In genomic region chr13:85471340-85471739, GRCm38 (mm10) we compare ENCODE assay signal across 24 mouse cellular contexts.
DNase-seq lines count a peak whose midpoint lies in the region; ATAC-seq and TF ChIP-seq lines count a peak whose summit lies in the region.
"Had no signal": no experiment of that assay in that cellular context is flagged by ENCODE, and none has a peak within 500 bp of the region (broad histone marks: within the 10 kb centered on the region; RNA-seq: fewer than 3 reads in every experiment).

No protein-coding gene starts in this region.

- DNase-seq in hindbrain, postnatal 0 days (ENCODE audit: low spot score), result peak; percentile 3
- no peak for DNase-seq in hindbrain, embryonic 10.5 days (ENCODE audit: low spot score)
- peak; percentile 16 for DNase-seq in right cerebral cortex, postnatal 4 days
- DNase-seq in right cerebral cortex, postnatal 25 days, result no peak
- DNase-seq in layer of hippocampus, adult 9-10 months (ENCODE audit: low spot score), result peak; percentile 55
- no peak for DNase-seq in adrenal gland, adult 8-10 months
- DNase-seq: adrenal gland, postnatal 25 days; cerebellum, adult 9-11 months; embryo, embryonic 11 days; gastrocnemius, postnatal 25 days; heart, postnatal 14 days; kidney, adult 11 months; midbrain, embryonic 14.5 days; retina, postnatal 1 day; spleen, adult 18-20 months; thymus, adult 2 months had no signal

- no peak overlapping the region for H3K4me2 ChIP-seq in hindbrain, postnatal 0 days (ENCODE audit: low read depth, low read length)
- H3K4me2 ChIP-seq: heart, embryonic 11.5 days; hindbrain, embryonic 14.5 days; liver, embryonic 12.5 days had no signal

- no peak overlapping the region for H3K9ac ChIP-seq in hindbrain, postnatal 0 days (replicated peaks; ENCODE audit: low read length)
- H3K9ac ChIP-seq: hindbrain, embryonic 14.5 days; liver, embryonic 12.5 days had no signal

- no peaks in the 10 kb centered on the region for H3K27me3 ChIP-seq in hindbrain, postnatal 0 days (ENCODE audit: insufficient read depth, low read length)
- H3K27me3 ChIP-seq in hindbrain, embryonic 10.5 days (ENCODE audit: insufficient read depth, poor library complexity, severe bottlenecking), result no peaks in the 10 kb centered on the region
- H3K27me3 ChIP-seq: liver, embryonic 12.5 days had no signal

- H3K4me1 ChIP-seq in hindbrain, postnatal 0 days (ENCODE audit: insufficient read depth, low read length), result no peaks in the 10 kb centered on the region
- H3K4me1 ChIP-seq in hindbrain, embryonic 10.5 days (replicated peaks), result no peaks in the 10 kb centered on the region
- H3K4me1 ChIP-seq: limb, embryonic 10.5 days; liver, embryonic 12.5 days had no signal

- ATAC-seq in hindbrain, postnatal 0 days, result no peak
- no peak for ATAC-seq in granulocyte monocyte progenitor cell, adult 5-6 weeks (replicated peaks; ENCODE audit: poor library complexity, severe bottlenecking)
- ATAC-seq: activated CD4-positive, CD25-positive, alpha-beta regulatory T cell, adult 4 months; liver, embryonic 12.5 days; Patski had no signal

- no peak overlapping the region for H3K4me3 ChIP-seq in hindbrain, postnatal 0 days (ENCODE audit: low read length)
- no peak overlapping the region for H3K4me3 ChIP-seq in hindbrain, embryonic 10.5 days
- H3K4me3 ChIP-seq: limb, embryonic 10.5 days; liver, embryonic 12.5 days had no signal

- H3K27ac ChIP-seq in hindbrain, postnatal 0 days, result no peak overlapping the region
- H3K27ac ChIP-seq in hindbrain, embryonic 10.5 days, result no peak overlapping the region
- H3K27ac ChIP-seq: hindbrain, embryonic 14.5 days; kidney, postnatal 0 days; limb, embryonic 10.5 days; liver, embryonic 12.5 days had no signal

- no peak for TF ChIP-seq CTCF in hindbrain, postnatal 0 days (IDR thresholded peaks at IDR 0.05; ENCODE audit: low read depth)

- WGBS in hindbrain, postnatal 0 days, result 85% methylated on average over 5 of the region's 5 CpGs
- WGBS in hindbrain, embryonic 10.5 days, result 93% methylated on average over 5 of the region's 5 CpGs

- no peaks in the 10 kb centered on the region for H3K9me3 ChIP-seq in hindbrain, postnatal 0 days (ENCODE audit: low read length)
- H3K9me3 ChIP-seq in hindbrain, embryonic 10.5 days, result no peaks in the 10 kb centered on the region
- H3K9me3 ChIP-seq: limb, embryonic 10.5 days; liver, embryonic 12.5 days had no signal

- no peaks in the 10 kb centered on the region for H3K36me3 ChIP-seq in hindbrain, postnatal 0 days (ENCODE audit: insufficient read depth, low read length)
- no peaks in the 10 kb centered on the region for H3K36me3 ChIP-seq in hindbrain, embryonic 10.5 days
- H3K36me3 ChIP-seq: limb, embryonic 10.5 days; liver, embryonic 12.5 days had no signal

Comparison
In these comparisons a context has a peak if more than half of its experiments do, and no peak if none do; other contexts are left out.
1. DNase-seq: peak in hindbrain, postnatal 0 days (single experiment), right cerebral cortex, postnatal 4 days (single experiment) and layer of hippocampus, adult 9-10 months (single experiment); none in hindbrain, embryonic 10.5 days (single experiment), right cerebral cortex, postnatal 25 days (single experiment) and adrenal gland, adult 8-10 months (single experiment).